Mouse (Mus musculus) liver, embryonic 14 days (tissue): ENCODE measurements around the gene Rapgef4. TPM values are rescaled to one million over a fixed set of nuclear protein-coding genes. Genes with fewer than 3 reads are reported as not detected.

Source experiments
- polyA plus RNA-seq: library from polyadenylated mRNA; depleted of rRNA; stranded (reverse); fragments of >200 nt; gene quantifications from 2 replicates; pipeline ENCODE4 v1.2.3, GENCODE M21; 2012; rRNA removed

Gene Rapgef4
- polyA plus RNA-seq = 3.0 and 4.0 TPM in 2 replicates

GRCm38 (mm10) chr2:71980771-71981342, at the start of gene Rapgef4:
Rapgef4 (plus strand) TSS chr2:71981240.

GRCm38 (mm10) chr2:72285256-72285887, 304.3 kb downstream of the Rapgef4 start, which contains the start of gene Map3k20:
Map3k20 (plus strand) TSS chr2:72285637.

Other genes starting within 250 kb of the Rapgef4 start
- 5.6 and 6.1 TPM in 2 replicates for gene Itga6, start 235.6 kb upstream of the Rapgef4 start, polyA plus RNA-seq
- 16.4 and 18.3 TPM in 2 replicates for gene Pdk1, start 108.0 kb upstream of the Rapgef4 start, polyA plus RNA-seq